8 mouse cellular contexts compared by ENCODE assay signal in genomic region chr10:5805731-5806307, GRCm38 (mm10). TPM values are rescaled to one million over a fixed set of nuclear protein-coding genes. Genes with fewer than 3 reads are reported as not detected.
DNase-seq lines count a peak whose midpoint lies in the region; ATAC-seq lines count a peak whose summit lies in the region.

No protein-coding gene starts in this region.

- intact Hi-C loops in left cerebral cortex, postnatal 36 days (cut with DNase I), result loop anchor here (1.0 kb wide), 1 partner anchor 17 kb away; the partner anchor contains the start of gene Mtrf1l

- H3K4me1 ChIP-seq in embryonic facial prominence, embryonic 10.5 days, result peaks cover 24% of the 10 kb centered on the region
- peaks cover 21% of the 10 kb centered on the region for H3K4me1 ChIP-seq in intestine, embryonic 16.5 days (ENCODE audit: control insufficient read depth, insufficient read depth, low read length)
- peaks cover 36% of the 10 kb centered on the region for H3K4me1 ChIP-seq in midbrain, embryonic 10.5 days

- no peaks in the 10 kb centered on the region for H3K27me3 ChIP-seq in embryonic facial prominence, embryonic 10.5 days (replicated peaks; ENCODE audit: low read depth, poor library complexity, severe bottlenecking)
- H3K27me3 ChIP-seq in intestine, embryonic 16.5 days (replicated peaks; ENCODE audit: control insufficient read depth, insufficient read depth, low read length), result no peaks in the 10 kb centered on the region
- no peaks in the 10 kb centered on the region for H3K27me3 ChIP-seq in midbrain, embryonic 10.5 days (ENCODE audit: low read depth, poor library complexity, severe bottlenecking)

- peak; percentile 97 for DNase-seq in 3134 (ENCODE audit: extremely low read depth, insufficient read length, low spot score)
- peak; percentile 99 for DNase-seq in adrenal gland, postnatal 14 days
- peak; percentile 98 for DNase-seq in embryonic facial prominence, embryonic 10.5 days (ENCODE audit: low spot score)
- peak; percentile 67 for DNase-seq in gonadal fat pad, adult 2 months (ENCODE audit: low read depth)
- peak; percentile 91 to 93 for DNase-seq in left cerebral cortex, postnatal 36 days (ENCODE audit: low spot score in 2 of 2)
- DNase-seq in midbrain, embryonic 10.5 days (ENCODE audit: low spot score), result peak; percentile 97
- peak; percentile 89 to 92 for DNase-seq in right cerebral cortex, postnatal 36 days (ENCODE audit: low spot score in 2 of 2)

- peak overlapping the region; percentile 92 for H3K27ac ChIP-seq in embryonic facial prominence, embryonic 10.5 days (replicated peaks)
- peak overlapping the region; percentile 93 for H3K27ac ChIP-seq in intestine, embryonic 16.5 days (ENCODE audit: low read length)
- H3K27ac ChIP-seq in midbrain, embryonic 10.5 days (replicated peaks), result peak overlapping the region; percentile 97

- H3K4me3 ChIP-seq in embryonic facial prominence, embryonic 10.5 days, result peak overlapping the region; percentile 70
- H3K4me3 ChIP-seq in intestine, embryonic 16.5 days (ENCODE audit: low read length), result peak overlapping the region; percentile 74
- H3K4me3 ChIP-seq in midbrain, embryonic 10.5 days, result peak overlapping the region; percentile 84

- WGBS in embryonic facial prominence, embryonic 10.5 days, result under 1% methylated on average over 43 of the region's 43 CpGs
- under 1% methylated on average over 43 of the region's 43 CpGs for WGBS in intestine, embryonic 16.5 days
- WGBS in midbrain, embryonic 10.5 days, result under 1% methylated on average over 43 of the region's 43 CpGs

- H3K4me2 ChIP-seq in intestine, embryonic 16.5 days (ENCODE audit: low read depth, low read length), result peak overlapping the region; percentile 50

- peak overlapping the region; percentile 73 for H3K9ac ChIP-seq in intestine, embryonic 16.5 days (ENCODE audit: low read depth, low read length)

- no peaks in the 10 kb centered on the region for H3K9me3 ChIP-seq in embryonic facial prominence, embryonic 10.5 days
- no peaks in the 10 kb centered on the region for H3K9me3 ChIP-seq in intestine, embryonic 16.5 days (ENCODE audit: control insufficient read depth, low read length)
- H3K9me3 ChIP-seq in midbrain, embryonic 10.5 days (replicated peaks), result no peaks in the 10 kb centered on the region

- peaks cover 23% of the 10 kb centered on the region for H3K36me3 ChIP-seq in embryonic facial prominence, embryonic 10.5 days (replicated peaks)
- peaks cover 9% of the 10 kb centered on the region for H3K36me3 ChIP-seq in intestine, embryonic 16.5 days (ENCODE audit: control insufficient read depth, insufficient read depth, low read length)
- peaks cover 25% of the 10 kb centered on the region for H3K36me3 ChIP-seq in midbrain, embryonic 10.5 days

- peak; percentile 93 for ATAC-seq in intestine, embryonic 16.5 days

RNA-seq across cellular contexts. Expression of gene Fbxo5, which starts 0.4 kb away (rescaled TPM):
- total RNA-seq in adrenal gland, postnatal 14 days (2021), result 6.3 and 8.6 TPM in 2 replicates
- polyA plus RNA-seq in embryonic facial prominence, embryonic 10.5 days (2016; fragmentation: Nextera tagmentation; extraction: Ambion mirVana), result 107 and 110 TPM in 2 replicates
- 1.00 and 2.6 TPM in 2 replicates for polyA plus RNA-seq in gonadal fat pad, adult 2 months (2012; rRNA removed)
- 41.6 and 47.9 TPM in 2 replicates for polyA plus RNA-seq in intestine, embryonic 16.5 days (2015; fragmentation: Nextera tagmentation; extraction: Ambion mirVana)
- total RNA-seq in left cerebral cortex, postnatal 36 days (2021), result under 1 TPM; 0.68 to 0.91 TPM
- 99.5 and 114 TPM in 2 replicates for polyA plus RNA-seq in midbrain, embryonic 10.5 days (2016; fragmentation: Nextera tagmentation; extraction: Ambion mirVana)

RNA-seq across cellular contexts. Expression of gene Mtrf1l, which starts 17.9 kb away (rescaled TPM):
- total RNA-seq in adrenal gland, postnatal 14 days (2021), result 11.9 and 13.5 TPM in 2 replicates
- polyA plus RNA-seq in embryonic facial prominence, embryonic 10.5 days (2016; fragmentation: Nextera tagmentation; extraction: Ambion mirVana), result 12.0 and 13.0 TPM in 2 replicates
- 2.2 TPM in 2 replicates for polyA plus RNA-seq in gonadal fat pad, adult 2 months (2012; rRNA removed)
- 11.9 and 12.5 TPM in 2 replicates for polyA plus RNA-seq in intestine, embryonic 16.5 days (2015; fragmentation: Nextera tagmentation; extraction: Ambion mirVana)
- 10 to 100 TPM in 1 of 2 experiments, 1 to 10 TPM in 1; 5.4 to 10.6 TPM for total RNA-seq in left cerebral cortex, postnatal 36 days (2021)
- 13.1 and 13.6 TPM in 2 replicates for polyA plus RNA-seq in midbrain, embryonic 10.5 days (2016; fragmentation: Nextera tagmentation; extraction: Ambion mirVana)

Comparison
In these comparisons a context has a peak if more than half of its experiments do, and no peak if none do; other contexts are left out.
1. Peak in every context shown above with its lines: DNase-seq, ATAC-seq, H3K4me3 ChIP-seq and H3K27ac ChIP-seq.
2. RNA of gene Fbxo5, which starts 0.4 kb away (polyA plus RNA-seq): 99.5 to 114 TPM in midbrain, embryonic 10.5 days, 107 to 110 TPM in embryonic facial prominence, embryonic 10.5 days and 41.6 to 47.9 TPM in intestine, embryonic 16.5 days; 1.00 to 2.6 TPM in gonadal fat pad, adult 2 months; every median in the first group is over 10 times any median in the second.